Mouse (Mus musculus): ENCODE data around the gene Apol6.

GRCm38 (mm10) chr15:77072556-77073163, 28.1 kb downstream of the Apol6 start:
- no peak for TF ChIP-seq CTCF (IDR thresholded peaks at IDR 0.05; ENCODE audit: extremely low read depth, insufficient read length, insufficient replicate concordance, low read depth, low read length)
- no peak for TF ChIP-seq POLR2A (IDR thresholded peaks at IDR 0.05; ENCODE audit: low read depth, low read length)

Data from small intestine, adult 2 months (tissue).